Mouse (Mus musculus) ES-Bruce4 (cell line): ENCODE results near the gene Limk2.

Experiments
- CTCF ChIP-seq: IDR thresholded peaks from one replicate; pipeline ENCODE4 v1.8.1; 2011; ENCODE audit warnings: low read depth, low read length
- POLR2A ChIP-seq: IDR thresholded peaks from one replicate; pipeline ENCODE4 v1.8.1; 2011; ENCODE audit warnings: low read length; ENCODE audit not compliant: insufficient read depth

GRCm38 (mm10) chr11:3369449-3369848 lies 39.5 kb downstream of the Limk2 start:
- TF ChIP-seq CTCF: no peak
- TF ChIP-seq POLR2A: no peak
